Mouse (Mus musculus) c-Kit-positive CD71-positive TER-119-negative erythroid progenitor cells, embryonic 14.5 days (primary cell): ENCODE results near the gene Sec13.

ENCODE experiments used
- DNase-seq: peaks from one replicate; pipeline ENCODE4 v3.0.0-alpha.2; 2013; ENCODE audit warnings: low read depth

Gene Sec13

DNA sequence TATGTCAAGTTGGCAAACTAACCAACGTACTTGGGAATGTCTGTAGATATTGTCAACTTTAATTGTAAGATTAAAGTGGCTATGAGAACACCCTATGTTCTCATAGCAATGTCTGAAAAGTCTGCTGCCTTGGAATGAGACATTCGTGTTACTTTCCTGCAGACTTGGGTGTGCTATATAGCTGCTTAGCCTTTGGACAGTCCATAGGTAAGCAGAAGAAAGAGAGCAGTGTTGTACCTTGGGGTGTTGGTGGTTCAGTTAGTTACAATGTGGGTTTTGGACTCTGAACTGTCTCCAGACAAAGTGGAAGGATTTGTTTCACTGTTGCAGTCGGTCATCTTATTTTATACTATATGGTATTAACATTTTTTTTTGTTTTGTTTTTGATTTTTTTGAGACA, 27.8 kb downstream of the Sec13 start:
- DNase-seq, result no peak

DNA sequence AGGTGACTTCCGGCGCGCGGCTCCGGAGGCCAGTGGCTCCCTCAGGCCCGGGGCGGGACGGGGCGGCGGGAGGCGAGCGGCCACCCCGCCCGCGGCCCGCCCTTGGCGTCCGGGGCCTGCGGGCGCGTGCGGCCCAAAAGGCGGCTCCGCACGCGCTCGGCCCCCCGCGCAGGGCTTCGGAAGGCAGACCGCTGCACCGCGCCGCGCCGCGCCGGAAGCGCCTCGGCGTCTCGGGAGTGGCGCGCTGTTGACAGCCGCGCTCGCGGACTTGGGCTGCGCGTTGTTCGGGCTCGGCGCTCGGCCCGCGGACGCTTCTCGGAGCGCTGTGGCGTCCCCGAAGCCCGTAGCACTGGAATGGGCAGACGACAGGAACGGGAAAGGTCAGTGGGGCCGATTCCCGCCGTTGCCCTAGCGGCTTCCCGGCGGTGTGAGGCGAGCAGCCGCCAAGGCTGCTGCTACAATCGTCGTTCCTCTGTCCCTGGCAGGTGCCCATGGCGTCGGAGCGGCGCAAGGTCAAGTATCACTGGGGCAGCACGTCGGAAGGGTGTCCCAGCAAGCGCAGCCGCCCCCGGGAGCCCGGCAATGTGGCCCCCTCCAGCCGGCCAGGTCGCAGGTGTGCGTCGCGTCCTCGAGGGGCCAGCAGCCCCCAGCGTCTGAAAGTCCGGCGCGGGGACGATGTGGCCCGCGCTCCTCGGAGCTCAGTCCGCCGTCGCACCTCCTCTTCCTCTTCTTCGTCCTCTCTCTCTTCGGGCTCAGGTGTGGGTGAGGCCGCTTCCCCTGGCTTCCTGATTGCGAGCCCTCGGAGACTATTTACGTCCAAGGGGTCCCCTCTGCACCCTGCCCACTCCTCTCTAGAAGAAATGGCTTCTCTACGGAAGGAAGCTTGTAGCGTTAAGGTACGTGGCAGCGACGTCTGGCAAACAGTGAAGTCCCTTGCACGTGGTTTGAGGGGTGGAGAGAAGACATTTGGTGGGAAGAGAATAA, 43.0 kb downstream of the Sec13 start:
- no peak for DNase-seq

DNA sequence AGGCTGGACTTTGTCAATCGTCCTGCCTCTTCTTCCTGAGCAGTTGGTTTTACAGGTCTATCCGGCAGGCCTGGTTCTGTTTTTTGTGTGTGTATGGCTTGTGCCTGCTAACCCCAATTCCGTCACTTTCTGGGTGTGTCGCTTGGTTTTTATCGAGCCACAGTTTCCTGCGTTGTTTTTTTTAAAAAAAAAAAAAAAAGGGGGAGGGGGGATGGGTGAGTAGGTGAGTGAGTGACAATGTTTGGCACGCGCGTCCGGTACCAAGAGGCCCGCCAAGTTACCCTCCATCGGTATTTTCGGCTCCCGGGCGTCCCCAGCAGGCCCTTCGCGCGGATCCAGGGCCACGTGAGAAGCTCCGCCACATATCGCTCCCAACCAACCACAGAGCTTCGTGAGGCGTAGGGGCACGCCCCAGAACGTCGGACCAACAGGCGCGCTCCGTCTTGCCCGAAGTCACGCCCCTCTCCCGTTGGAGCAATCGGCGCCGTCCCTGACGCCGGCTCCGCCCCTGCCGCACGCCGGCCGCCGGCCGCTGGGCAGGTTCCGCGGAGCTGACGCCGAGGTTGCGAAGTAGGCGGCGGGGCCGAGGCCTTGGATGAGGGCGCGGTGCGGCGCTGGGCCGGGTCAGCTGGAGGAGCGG, 43.8 kb downstream of the Sec13 start, which contains the start of gene Tatdn2:
Tatdn2 (plus strand) TSS at position 469 of the 640 bp plus-strand sequence.
- peak; percentile 90 for DNase-seq

DNA sequence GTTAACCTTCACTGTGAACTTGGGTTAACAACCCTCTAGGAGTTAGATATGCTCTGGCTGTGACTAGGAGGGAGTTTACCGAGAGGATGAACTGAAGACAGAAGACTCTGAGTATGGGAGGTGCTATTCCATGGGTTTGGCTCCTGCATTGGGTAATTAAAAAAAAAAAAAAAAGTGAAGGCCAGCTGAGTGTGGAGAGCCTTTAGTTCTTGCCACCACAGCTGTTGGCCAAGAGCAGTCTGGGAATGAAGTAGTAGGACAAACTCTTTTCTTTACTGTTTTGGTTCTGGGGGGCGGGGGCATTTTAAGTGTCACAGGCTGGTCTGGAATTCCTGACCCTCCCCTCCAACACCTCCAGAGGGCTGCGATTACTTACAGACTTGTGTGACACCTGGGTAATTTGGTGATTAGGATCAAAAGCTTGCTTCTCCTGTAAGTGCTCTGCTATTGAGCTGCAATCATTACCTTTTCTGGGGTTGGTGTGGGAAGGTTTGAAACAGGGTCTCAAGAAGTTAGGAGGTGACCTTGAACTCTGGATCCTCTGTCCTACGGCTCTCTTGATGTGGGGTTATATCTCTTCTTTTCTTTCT, 44.7 kb downstream of the Sec13 start:
- no peak for DNase-seq

DNA sequence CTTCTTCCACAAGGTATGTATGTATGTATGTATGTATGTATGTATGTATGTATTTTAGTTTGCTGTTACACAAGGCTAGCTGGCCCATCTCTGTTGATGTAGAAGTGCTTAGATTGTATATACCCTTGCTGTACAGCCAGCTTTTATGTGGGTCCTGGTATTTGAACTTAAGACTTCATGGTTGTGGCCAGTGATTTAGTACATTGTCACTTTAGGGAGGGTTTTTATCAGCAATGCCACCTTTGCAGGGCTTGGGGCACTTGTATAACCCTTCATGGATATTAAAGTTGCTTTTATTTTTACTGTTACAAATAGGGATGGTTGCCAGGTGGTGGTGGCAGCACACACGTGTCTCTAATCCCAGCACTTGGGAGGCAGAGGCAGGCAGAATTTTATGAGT, 45.3 kb downstream of the Sec13 start:
- DNase-seq, result no peak

DNA sequence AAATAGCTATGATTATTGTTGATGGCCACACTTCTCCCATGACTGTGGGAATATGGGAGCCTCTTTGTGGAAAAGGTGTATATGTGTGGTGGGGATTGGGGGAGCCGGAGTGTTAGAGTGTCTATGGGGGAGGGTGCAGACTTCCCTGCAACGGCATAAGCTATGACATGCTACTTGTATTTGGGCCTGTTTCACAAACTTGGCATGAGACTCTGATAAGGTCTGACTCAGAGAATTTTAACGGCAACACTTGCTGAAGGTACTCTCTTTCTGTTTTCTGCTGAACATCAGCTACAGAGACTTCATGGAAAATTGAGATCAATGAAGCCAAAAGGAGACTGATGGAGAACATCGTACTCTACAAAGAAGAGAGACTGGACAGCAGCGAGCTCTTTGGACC, 47.2 kb downstream of the Sec13 start:
- no peak for DNase-seq

DNA sequence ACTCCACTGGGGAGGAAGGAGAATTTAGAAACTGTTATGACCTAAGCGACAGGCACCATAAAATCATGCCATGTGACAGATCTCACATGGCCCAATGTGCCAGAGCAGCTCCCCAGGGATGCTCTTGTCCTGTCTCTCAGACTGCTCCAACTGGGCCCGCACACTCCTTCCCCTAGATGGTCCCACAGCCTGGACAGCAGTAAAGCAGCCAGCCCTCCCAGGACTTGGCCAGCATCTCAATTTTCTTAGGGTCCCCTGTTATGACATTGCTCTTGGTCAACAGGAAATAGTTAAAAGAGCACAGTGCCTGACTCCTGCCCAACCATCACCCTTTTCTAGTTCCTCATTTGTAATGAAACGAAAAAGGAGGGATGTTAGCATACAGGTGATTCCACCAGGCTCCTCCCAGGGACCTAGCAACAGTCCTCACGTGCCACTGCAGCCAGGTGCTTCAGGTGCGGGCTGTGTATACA, 47.8 kb downstream of the Sec13 start:
- no peak for DNase-seq

DNA sequence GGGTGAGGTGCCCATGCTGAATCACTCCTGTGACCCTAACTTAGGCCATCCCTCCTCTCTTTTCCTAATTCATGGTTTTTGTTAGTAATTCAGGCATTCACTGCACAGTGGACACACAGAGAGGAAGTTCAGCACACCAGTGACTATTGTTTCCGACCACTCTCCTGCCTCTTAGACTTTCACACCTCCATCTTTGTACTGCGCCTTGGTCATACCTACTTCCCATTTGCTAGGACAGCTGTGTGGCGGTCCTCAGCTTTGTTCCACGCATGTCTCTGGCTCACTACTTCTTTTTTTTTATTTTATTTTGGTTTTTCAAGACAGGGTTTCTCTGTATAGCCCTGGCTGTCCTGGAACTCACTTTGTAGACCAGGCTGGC, 49.5 kb downstream of the Sec13 start:
- DNase-seq, result no peak

DNA sequence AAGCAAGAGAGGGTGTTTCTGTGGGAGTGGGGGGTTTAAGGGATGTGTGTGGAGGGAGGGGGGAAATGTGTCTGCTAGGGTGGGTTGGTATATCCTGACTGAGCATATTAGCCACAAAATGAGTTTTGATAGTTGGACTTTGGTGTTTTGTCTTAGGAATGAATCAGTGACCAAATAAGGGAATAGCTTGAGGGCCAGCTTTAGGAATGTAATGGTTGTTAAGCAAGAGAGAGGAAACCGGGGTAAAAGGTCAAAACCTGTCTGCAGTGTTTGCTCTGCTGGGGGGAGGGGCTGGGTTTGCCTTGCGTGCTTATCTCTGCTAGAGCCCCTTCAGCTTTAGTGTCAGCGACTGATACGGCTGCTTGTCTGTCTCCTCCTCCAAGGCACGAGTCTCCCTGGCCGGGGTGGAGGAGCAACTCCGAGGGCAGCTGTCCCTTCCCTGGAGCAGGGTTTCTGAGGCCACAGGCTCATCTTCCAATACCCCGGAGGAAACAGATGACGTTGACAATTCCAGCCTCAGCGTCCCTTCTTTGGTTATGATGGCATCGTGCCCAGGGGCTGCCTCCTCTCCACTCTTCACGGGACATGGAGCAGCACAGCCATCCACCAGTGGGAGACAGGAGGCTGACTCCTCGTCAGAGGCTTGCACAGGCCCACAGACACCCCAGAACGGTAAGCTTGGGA, 50.0 kb downstream of the Sec13 start:
- DNase-seq, result peak; percentile 87

DNA sequence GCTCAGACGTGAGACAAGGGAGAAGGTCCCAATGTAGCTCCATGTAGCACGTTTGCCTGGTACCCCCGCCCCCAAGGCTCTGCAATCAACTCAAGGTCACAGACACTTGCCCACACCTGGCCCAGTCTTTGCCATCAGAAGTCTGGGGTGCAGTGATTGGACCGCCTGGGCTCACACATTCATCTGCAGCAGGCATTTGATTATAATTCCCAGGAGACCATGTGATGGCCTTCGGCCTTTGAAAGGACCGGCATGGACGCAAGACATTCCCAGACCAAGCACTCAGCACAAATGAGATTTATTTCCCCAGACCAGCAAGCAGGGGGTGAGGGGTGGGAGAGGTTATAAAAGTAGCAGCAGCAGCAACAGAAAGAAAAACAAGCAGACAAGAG, 50.5 kb downstream of the Sec13 start:
- no peak for DNase-seq

DNA sequence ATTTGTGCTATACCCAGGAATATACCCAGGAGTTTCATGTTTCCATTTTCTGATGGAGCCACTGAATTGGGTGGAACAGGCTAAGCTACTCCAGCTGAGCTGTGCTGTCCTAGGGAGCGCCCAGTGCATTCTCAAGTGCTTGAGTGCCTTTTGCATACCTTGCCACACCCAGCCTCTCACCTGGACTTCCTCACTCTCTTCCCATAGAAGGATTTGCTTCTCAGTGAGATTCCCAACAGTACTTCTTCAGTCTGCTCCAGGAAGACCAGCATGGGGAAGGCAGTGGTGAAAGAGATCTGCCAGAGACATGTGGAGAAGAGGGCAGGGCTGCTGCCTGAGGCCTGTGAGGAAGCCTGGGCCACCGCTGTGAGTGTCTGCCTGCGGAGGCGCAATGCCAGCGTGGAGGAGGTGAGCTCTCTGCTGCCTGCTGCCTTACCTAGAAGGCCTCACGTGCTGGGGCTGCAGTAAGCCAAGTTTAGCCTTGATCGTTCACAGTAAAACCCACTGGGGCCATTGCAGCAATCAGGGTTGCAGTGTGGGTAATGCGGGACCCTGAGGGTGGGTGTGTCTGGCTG, 53.9 kb downstream of the Sec13 start:
- no peak for DNase-seq

DNA sequence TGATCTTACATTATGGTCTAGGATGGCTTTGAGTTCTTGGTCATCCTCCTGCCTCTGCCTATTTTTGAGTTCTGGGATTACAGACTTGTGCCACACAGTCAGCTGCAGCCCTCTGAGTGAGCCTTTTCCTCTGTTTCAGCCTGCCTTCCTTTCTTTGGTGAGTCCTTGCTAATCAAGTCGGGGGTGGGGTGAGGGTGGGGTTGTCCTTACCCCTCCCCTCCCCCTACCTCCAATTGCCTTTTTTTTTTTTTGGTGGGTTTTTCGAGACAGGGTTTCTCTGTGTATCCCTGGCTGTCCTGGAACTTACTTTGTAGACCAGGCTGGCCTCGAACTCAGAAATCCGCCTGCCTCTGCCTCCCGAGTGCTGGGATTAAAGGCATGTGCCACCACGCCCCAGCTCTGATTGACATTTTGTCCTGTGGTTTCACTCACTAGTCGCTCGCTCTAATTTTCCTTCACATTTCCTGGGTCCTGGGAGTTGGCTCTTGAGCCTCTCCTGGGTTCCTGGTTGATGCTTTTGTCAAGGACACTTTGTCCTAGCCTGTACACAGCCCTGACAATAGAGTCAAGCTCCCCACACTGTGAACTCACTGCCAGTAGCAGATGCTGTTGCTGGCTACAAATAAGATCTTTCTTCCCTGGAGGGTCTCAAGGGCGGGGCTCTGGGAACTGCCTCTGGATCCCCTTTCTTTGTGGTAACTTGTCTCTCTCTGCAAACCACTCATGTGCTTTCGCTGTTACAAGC, 57.3 kb downstream of the Sec13 start:
- DNase-seq, result no peak

DNA sequence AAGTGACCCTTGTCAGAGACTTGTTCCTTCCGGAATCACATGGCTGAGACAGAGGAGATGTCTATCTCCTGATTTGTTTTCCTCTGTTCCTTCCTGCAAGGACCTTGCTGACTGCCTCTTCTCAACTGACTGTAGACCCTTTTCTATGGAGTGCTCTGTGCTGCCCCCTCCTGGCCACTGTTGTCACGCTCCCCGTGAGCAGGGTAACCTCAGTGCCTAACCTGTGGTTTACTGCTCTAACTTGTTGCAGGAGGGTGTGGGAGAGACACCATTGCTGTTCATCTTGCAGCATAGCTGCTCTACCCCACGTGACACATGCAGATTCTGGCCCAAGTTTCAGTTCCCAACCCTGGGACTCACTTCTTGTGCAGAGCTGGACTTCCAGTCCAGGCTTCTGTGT, 59.3 kb downstream of the Sec13 start:
- peak; percentile 69 for DNase-seq

DNA sequence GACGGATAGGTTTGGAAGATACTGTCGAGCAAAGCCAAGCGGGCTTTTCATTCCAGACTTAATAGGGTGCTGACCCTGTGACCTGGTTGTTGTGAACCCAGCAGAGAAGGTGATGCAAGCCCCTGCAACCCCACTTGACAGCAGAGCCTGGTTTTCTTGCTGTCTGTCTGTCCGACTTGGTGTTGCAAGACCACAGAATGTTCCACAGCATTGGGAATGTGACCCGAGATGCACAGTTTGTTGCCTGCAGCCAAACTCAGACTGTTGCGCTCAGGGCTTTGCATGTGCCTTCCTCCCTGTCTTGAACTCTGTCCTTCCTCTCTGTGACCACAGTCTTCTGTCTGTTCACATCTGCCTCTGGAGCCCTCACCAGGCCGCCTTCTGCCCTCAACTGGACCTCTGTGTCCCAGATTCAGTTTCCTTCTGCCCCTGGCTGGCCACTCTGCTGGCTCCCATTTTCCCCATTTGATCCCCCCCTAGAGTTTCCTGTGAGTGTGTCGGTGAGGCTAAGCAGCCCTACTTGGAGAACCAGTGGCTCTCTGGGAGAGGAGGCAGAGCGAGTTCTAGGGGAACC, 60.5 kb downstream of the Sec13 start:
- DNase-seq, result no peak

DNA sequence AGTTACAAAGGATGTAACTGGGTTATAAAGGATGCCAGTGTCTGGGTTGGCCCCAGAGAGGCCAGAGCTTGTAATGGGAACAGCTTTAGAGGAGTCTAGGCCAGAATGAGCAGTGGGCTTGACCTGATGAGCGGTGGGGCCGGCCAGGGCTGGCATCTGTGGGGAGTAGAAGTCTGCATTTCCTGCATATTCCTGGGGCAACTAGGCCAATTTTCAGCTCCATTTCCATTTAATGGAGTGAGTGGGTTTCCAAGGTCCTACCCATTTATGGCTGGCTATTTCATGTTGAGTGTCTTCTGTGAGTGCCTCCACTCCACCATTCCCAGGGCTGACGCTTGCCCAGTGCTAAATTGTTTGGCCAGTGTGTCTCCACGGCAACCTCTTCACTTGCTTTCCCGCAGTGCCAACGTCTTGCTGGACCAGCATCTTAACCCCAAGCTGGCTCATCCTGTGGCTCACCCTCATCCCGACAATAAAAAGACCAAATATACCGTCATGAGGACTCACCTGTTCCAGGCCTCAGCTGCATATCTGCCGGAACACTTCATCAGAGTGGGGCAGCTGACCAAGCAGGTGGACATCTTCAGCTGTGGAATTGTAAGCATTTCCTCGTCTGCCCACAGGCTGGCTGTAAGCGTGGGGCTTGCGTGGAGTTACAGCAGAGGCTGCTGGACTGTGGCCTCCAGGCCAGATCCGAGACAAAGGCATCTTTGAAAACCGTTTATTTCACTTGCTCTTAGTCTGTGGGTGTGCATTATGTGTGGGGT, 62.1 kb downstream of the Sec13 start:
- no peak for DNase-seq
